Mouse (Mus musculus) lung, embryonic 14.5 days (tissue): ENCODE measurements at regions not wholly inside any gene's neighbourhood (a gene's known extent, or its start where the extent isn't known, plus 50 kb on each side); places are given as distances from the start of the nearest gene placed in this dataset.

ENCODE experiments used
- ATAC-seq: fragments of 200-750 bp; cut with Nextera tagmentation; 2 replicates; pipeline ENCODE4 v1.8.0; 2017; ENCODE audit warnings: mild to moderate bottlenecking, moderate TSS enrichment, moderate library complexity; ENCODE audit not compliant: insufficient read depth
- DNase-seq: peaks from one replicate; pipeline ENCODE4 v3.0.0-alpha.2; 2015
- H3K27ac ChIP-seq: fragments of 300-500 bp; sonication (generic); 2 replicates; pipeline ENCODE4 v1.5.1; 2014; ENCODE audit warnings: low read depth, mild to moderate bottlenecking, moderate library complexity
- H3K27me3 ChIP-seq: fragments of 300-500 bp; sonication (generic); 2 replicates; pipeline ENCODE4 v1.6.1; 2014; ENCODE audit warnings: low read length, control low read depth; ENCODE audit not compliant: insufficient read depth
- H3K36me3 ChIP-seq: fragments of 300-500 bp; sonication (generic); 2 replicates; pipeline ENCODE4 v1.6.1; 2014; ENCODE audit warnings: control low read depth; ENCODE audit not compliant: insufficient read depth
- H3K4me1 ChIP-seq: fragments of 300-500 bp; sonication (generic); 2 replicates; pipeline ENCODE4 v1.6.1; 2014; ENCODE audit warnings: antibody characterized with exemption, control low read depth; ENCODE audit not compliant: insufficient read depth
- H3K4me2 ChIP-seq: fragments of 300-500 bp; sonication (generic); 2 replicates; pipeline ENCODE4 v1.6.1; 2014; ENCODE audit warnings: mild to moderate bottlenecking
- H3K4me3 ChIP-seq: fragments of 300-500 bp; sonication (generic); 2 replicates; pipeline ENCODE4 v1.5.1; 2014; ENCODE audit warnings: low read depth, low read length
- H3K9ac ChIP-seq: fragments of 300-500 bp; sonication (generic); 2 replicates; pipeline ENCODE4 v1.6.1; 2014
- H3K9me3 ChIP-seq: fragments of 300-500 bp; sonication (generic); 2 replicates; pipeline ENCODE4 v1.6.1; 2016; ENCODE audit warnings: low read depth, low read length, control low read depth
- CTCF ChIP-seq: IDR thresholded peaks from 2 replicates; pipeline ENCODE4 v1.5.1; 2016; ENCODE audit warnings: antibody characterized with exemption, low read depth
- WGBS: fragments of 180-500 bp; shearing (Covaris S2); extraction: QIAGEN DNeasy Blood & Tissue Kit; methylation state at CpG from one replicate; pipeline ENCODE4 v1.1.7; 2014; 5-methylcytosine and 5-hydroxymethylcytosine counted together

DNA sequence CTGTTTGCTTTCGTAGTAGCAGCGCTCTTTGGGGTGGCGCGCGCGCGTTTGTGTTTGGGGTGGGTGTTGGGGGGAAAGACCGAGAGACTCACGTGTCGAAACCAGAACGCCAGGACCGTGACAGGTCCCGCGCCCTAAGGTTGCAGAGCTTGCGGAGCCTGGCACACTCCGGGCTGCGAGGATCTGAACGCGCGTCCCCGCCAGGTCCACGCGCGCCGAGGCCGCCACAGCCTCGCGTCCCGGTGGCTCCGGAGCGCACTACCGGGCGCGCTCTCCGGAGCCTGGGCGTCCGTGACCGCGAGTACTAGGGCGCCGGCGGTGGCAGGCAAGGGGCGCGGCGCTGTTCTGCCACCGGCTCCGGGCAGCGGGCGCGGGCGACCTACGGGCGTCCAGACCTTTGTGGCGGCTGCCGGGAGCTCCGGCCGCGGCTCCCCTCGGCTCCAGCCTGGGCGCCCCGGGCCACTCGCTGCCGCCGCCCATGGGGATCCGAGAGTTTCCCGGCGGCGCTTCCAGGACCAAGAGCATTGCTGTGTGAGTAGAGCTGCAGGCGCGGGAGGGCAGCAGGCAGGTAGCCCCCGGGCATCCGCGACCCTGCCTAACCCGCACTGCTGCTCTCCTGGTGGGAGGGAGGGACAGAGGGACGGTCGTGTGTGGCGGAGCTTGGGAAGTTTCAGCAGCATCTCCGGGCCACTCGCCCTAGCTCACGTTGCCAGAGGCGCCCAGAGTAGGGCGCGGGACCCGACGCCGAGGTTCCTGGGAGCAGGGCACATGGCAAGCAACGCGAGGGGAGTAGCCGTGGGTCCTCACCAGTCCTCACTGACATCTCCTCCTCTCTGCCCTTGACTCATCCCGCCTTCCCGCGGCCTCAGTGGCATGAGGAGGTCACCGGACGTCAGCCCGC is 143.9 kb downstream of the Kcnk1 start:
- H3K9me3 ChIP-seq, result no peaks in the 10 kb centered on the region
- H3K9ac ChIP-seq, result peak overlapping the region; percentile 51
- peaks cover 28% of the 10 kb centered on the region for H3K27me3 ChIP-seq
- ATAC-seq (peak; percentile 23; the same call in 1 of the 2 replicates), DNase-seq (peak; percentile 42)
- no peaks in the 10 kb centered on the region for H3K36me3 ChIP-seq
- peak overlapping the region; percentile 52 for H3K4me3 ChIP-seq
- under 1% methylated on average over 94 of the region's 95 CpGs for whole genome bisulfite sequencing
- H3K4me1 ChIP-seq, result 0 out of 2 replicates have a peak, but pooled peaks cover 4% of the 10 kb centered on the region
- TF ChIP-seq CTCF, result no peak
- H3K4me2 ChIP-seq, result peak overlapping the region; percentile 93
- no peak overlapping the region for H3K27ac ChIP-seq

DNA sequence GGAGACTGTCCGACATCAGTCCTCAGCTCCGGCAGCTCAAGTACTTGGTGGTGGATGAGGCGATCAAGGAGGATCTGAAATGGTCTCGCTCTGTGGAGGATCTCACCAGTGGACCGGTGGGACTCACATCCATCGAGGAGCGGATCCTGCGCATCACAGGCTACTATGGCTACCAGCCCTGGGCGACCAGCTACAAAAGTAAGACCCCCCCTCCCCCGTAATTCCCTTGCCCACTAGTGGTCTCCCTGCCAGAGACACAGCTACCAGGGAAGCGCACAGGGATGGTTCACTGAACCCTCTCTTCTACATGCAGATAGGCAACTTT is 144.5 kb downstream of the Kcnk1 start:
- Histone ChIP-seq H3K4me3 (peak overlapping the region; percentile 52), H3K27ac (no peak overlapping the region), H3K4me2 (peak overlapping the region; percentile 93), H3K9ac (peak overlapping the region; percentile 51; the same call in 1 of the 2 replicates), H3K36me3 (no peaks in the 10 kb centered on the region), H3K27me3 (peaks cover 28% of the 10 kb centered on the region), H3K4me1 (0 out of 2 replicates have a peak, but pooled peaks cover 4% of the 10 kb centered on the region), H3K9me3 (no peaks in the 10 kb centered on the region)
- WGBS, result 20% methylated on average over 11 of the region's 11 CpGs
- DNase-seq, result no peak
- no peak for TF ChIP-seq CTCF
- no peak for ATAC-seq

DNA sequence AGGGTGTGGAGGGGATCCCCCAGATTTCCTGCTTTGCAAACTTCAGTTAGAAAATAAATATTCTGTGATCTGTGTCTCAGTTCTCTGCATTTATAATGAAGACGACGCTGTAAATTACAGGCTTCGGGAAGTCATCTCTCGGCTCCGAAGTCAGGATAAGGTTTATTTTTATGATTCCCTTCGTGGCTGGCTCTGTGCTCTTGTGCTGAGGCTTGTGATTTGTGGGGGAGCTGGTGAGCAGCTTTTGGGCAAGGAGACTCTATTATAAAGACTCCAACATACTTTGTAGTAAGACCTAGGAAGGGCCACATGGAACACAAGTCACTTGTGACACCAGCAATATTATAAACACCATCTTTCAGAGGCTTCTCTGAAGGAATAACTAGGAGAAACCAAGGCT is 146.0 kb downstream of the Kcnk1 start:
- Histone ChIP-seq H3K9ac (no peak overlapping the region), H3K27me3 (peaks cover 28% of the 10 kb centered on the region), H3K4me3 (no peak overlapping the region), H3K36me3 (no peaks in the 10 kb centered on the region), H3K4me2 (no peak overlapping the region), H3K4me1 (0 out of 2 replicates have a peak, but pooled peaks cover 2% of the 10 kb centered on the region), H3K9me3 (no peaks in the 10 kb centered on the region), H3K27ac (no peak overlapping the region)
- TF ChIP-seq CTCF, result no peak
- DNase-seq, result no peak
- WGBS, result 76% methylated on average over 6 of the region's 6 CpGs
- no peak for ATAC-seq

DNA sequence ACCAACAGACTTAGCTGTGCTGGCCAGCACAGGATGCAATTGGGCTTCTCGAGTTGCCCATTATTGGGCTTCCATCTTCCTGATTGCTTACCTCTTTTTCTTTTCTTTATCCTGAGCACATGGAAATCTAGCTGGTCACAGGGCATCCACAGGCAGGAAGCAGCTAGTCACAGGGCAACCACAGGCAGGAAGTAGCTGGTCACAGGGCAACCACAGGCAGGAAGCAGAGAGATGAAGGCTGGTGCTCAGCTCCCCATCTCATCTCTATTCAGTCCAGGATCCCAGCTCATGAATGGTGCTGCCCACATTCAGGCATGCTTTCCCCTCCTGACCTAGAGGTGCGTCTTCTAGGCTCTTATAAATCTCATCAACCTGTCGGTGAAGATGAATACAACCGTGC is 146.8 kb upstream of the Slc35f3 start:
- Histone ChIP-seq H3K4me2 (no peak overlapping the region), H3K4me1 (0 out of 2 replicates have a peak, but pooled peaks cover 4% of the 10 kb centered on the region), H3K4me3 (no peak overlapping the region), H3K9ac (no peak overlapping the region), H3K27ac (no peak overlapping the region), H3K36me3 (no peaks in the 10 kb centered on the region), H3K9me3 (no peaks in the 10 kb centered on the region), H3K27me3 (no peaks in the 10 kb centered on the region)
- WGBS, result 77% methylated on average over 4 of the region's 4 CpGs
- no peak for DNase-seq
- ATAC-seq, result no peak
- TF ChIP-seq CTCF, result no peak

GRCm38 (mm10) chr8:126153955-126154354 is 144.4 kb upstream of the Slc35f3 start:
- no peak overlapping the region for H3K4me3 ChIP-seq
- no peak overlapping the region for H3K9ac ChIP-seq
- no peak overlapping the region for H3K27ac ChIP-seq
- 27% methylated on average over 1 of the region's 1 CpGs for WGBS
- ATAC-seq (no peak), DNase-seq (no peak)
- H3K4me1 ChIP-seq, result 0 out of 2 replicates have a peak, but pooled peaks cover 4% of the 10 kb centered on the region
- no peaks in the 10 kb centered on the region for H3K9me3 ChIP-seq
- no peaks in the 10 kb centered on the region for H3K36me3 ChIP-seq
- H3K27me3 ChIP-seq, result no peaks in the 10 kb centered on the region
- H3K4me2 ChIP-seq, result no peak overlapping the region
- no peak for TF ChIP-seq CTCF

GRCm38 (mm10) chr8:126157452-126158185 is 140.7 kb upstream of the Slc35f3 start:
- no peak for ATAC-seq
- Histone ChIP-seq H3K4me3 (no peak overlapping the region), H3K9ac (no peak overlapping the region), H3K9me3 (no peaks in the 10 kb centered on the region), H3K36me3 (no peaks in the 10 kb centered on the region), H3K4me1 (0 out of 2 replicates have a peak, but pooled peaks cover 4% of the 10 kb centered on the region), H3K27ac (no peak overlapping the region), H3K27me3 (no peaks in the 10 kb centered on the region), H3K4me2 (no peak overlapping the region)
- peak; percentile 70 for DNase-seq
- TF ChIP-seq CTCF, result peak; percentile 59
- 60% methylated on average over 8 of the region's 8 CpGs for WGBS

DNA sequence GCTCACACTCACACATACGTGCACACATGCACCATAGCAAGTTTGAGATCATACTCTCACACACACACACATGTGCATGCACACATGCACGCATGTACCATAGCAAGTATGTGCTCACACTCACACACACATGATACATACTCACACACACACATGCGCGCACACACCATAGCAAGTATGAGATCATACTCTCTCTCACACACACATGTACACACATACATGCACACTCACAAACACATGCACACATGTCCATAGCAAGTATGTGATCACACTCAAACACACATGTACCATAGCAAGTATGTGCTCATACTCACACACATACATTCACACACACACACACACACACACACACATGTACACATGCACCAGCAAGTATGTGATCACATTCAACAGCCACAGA is 138.9 kb upstream of the Slc35f3 start:
- no peak overlapping the region for H3K4me3 ChIP-seq
- H3K27me3 ChIP-seq, result no peaks in the 10 kb centered on the region
- H3K27ac ChIP-seq, result no peak overlapping the region
- ATAC-seq, result no peak
- H3K4me2 ChIP-seq, result no peak overlapping the region
- DNase-seq, result no peak
- no peaks in the 10 kb centered on the region for H3K36me3 ChIP-seq
- H3K4me1 ChIP-seq, result 0 out of 2 replicates have a peak, but pooled peaks cover 4% of the 10 kb centered on the region
- no peaks in the 10 kb centered on the region for H3K9me3 ChIP-seq
- no peak overlapping the region for H3K9ac ChIP-seq
- TF ChIP-seq CTCF, result no peak
- WGBS, result 94% methylated on average over 4 of the region's 4 CpGs
